Mouse (Mus musculus) olfactory bulb, adult 2 months (tissue): ENCODE measurements around the gene Tmem115. TPM values are rescaled to one million over a fixed set of nuclear protein-coding genes. Genes with fewer than 3 reads are reported as not detected.
"Not testable (repeated sequence)": the region's sequence is repeated elsewhere in the genome, so short reads cannot be mapped to it uniquely, and the experiment has no call there.

Experiments
- H3K27ac ChIP-seq: fragments of 200-500 bp; 2 replicates; pipeline ENCODE4 v1.5.1; 2012; ENCODE audit warnings: low read depth, low read length; ENCODE audit not compliant: insufficient read depth
- H3K4me1 ChIP-seq: fragments of 200-500 bp; 2 replicates; pipeline ENCODE4 v1.6.1; 2012; ENCODE audit warnings: low read length; ENCODE audit not compliant: control insufficient read depth, insufficient read depth
- H3K4me3 ChIP-seq: fragments of 200-500 bp; 2 replicates; pipeline ENCODE4 v1.5.1; 2012; ENCODE audit warnings: mild to moderate bottlenecking, low read depth, low read length, moderate library complexity; ENCODE audit not compliant: insufficient read depth
- CTCF ChIP-seq: fragments of 200-500 bp; IDR thresholded peaks from 2 replicates; pipeline ENCODE4 v1.5.1; 2012; ENCODE audit warnings: low read depth, mild to moderate bottlenecking, low read length, moderate library complexity; ENCODE audit not compliant: insufficient read depth
- POLR2A ChIP-seq: fragments of 200-500 bp; IDR thresholded peaks from 2 replicates; pipeline ENCODE4 v1.6.1; 2012; ENCODE audit warnings: mild to moderate bottlenecking, low read depth, low read length, moderate library complexity; ENCODE audit not compliant: insufficient read depth
- WGBS: fragments of 180-500 bp; shearing (Covaris S2); methylation state at CpG from one replicate; pipeline ENCODE4 v1.1.7; 2018; 5-methylcytosine and 5-hydroxymethylcytosine counted together
- polyA plus RNA-seq: library from polyadenylated mRNA; stranded (reverse); fragments of >200 nt; gene quantifications from 2 replicates; pipeline ENCODE4 v1.2.4, GENCODE M21; 2012; ENCODE audit warnings: low replicate concordance; ENCODE audit not compliant: missing spikeins, insufficient read depth, insufficient read length

The Tmem115 gene
- polyA plus RNA-seq, 1 experiment = not detected

- Histone ChIP-seq H3K4me3 (no peak overlapping the region), H3K27ac (no peak overlapping the region), H3K4me1 (peaks cover 31% of the 10 kb centered on the region)
- no peak for TF ChIP-seq CTCF
- TF ChIP-seq POLR2A = no peak
- WGBS = 98% methylated on average over 2 of the region's 2 CpGs
Observed at GRCm38 (mm10) chr9:107572327-107572662, 38.5 kb downstream of the Tmem115 start.

- not testable (repeated sequence) for H3K27ac ChIP-seq, H3K4me3 ChIP-seq
- 83% methylated on average over 6 of the region's 6 CpGs for WGBS
- H3K4me1 ChIP-seq = peaks cover 20% of the 10 kb centered on the region
Observed at GRCm38 (mm10) chr9:107573774-107574173, 40.0 kb downstream of the Tmem115 start.

GRCm38 (mm10) chr9:107575579-107576356, 42.0 kb downstream of the Tmem115 start:
- Histone ChIP-seq H3K4me3 (no peak overlapping the region), H3K27ac (no peak overlapping the region), H3K4me1 (peaks cover 17% of the 10 kb centered on the region)
- TF ChIP-seq CTCF (no peak), POLR2A (no peak)
- WGBS = 81% methylated on average over 14 of the region's 14 CpGs

DNA sequence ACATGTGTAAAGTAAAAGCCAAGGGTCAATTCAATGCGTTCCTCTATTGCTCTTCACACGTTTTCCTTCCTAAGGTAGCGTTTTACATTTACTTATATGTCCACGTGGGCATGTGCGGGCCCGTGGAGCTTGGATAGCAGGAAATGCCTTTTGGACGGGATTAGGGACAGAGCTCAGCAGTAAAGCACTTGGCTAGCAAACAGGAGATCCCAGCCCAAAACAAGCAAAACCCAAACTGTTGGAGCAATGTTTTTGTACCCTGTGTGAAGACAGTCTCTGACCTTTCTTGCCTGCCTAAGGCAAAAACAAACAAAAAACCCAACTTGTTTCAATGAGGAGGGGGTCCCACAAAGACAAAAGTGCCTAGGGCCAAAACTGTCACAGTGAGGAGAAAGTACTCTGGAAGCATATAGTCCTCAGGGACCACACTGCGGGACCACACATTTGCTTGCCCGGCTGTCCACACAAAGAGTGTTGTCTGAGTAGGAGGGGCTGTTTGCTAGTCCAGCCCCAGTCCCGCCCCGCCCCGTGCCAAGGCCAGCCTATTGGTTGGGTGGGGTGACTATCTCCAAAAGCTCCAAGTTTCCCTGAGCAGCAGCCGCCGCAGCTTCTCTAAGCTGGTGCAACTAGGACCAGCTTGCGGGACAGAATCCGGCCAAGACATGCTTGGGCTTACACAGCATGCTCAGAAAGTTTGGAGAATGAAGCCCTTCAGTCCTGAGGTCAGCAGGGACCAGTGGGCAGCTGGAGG, 42.8 kb downstream of the Tmem115 start, which contains the start of gene Hyal1:
Gene Hyal1, plus strand, starts transcription at position 571 of the 751 bp plus-strand sequence.
- H3K27ac ChIP-seq = peak within 1 kb of the TSS; percentile 7; the same call in 1 of the 2 replicates
- H3K4me1 ChIP-seq = peaks cover 13% of the 10 kb centered on the region
- H3K4me3 ChIP-seq = peak within 1 kb of the TSS; percentile 21
- 29% methylated on average over 16 of the region's 16 CpGs for WGBS
- no peak for TF ChIP-seq POLR2A
- TF ChIP-seq CTCF = no peak

GRCm38 (mm10) chr9:107577871-107578270, 44.1 kb downstream of the Tmem115 start:
- 85% methylated on average over 10 of the region's 10 CpGs for WGBS
- no peak overlapping the region for H3K4me3 ChIP-seq
- H3K27ac ChIP-seq = no peak overlapping the region
- TF ChIP-seq CTCF (no peak), POLR2A (no peak)
- peaks cover 16% of the 10 kb centered on the region for H3K4me1 ChIP-seq

DNA sequence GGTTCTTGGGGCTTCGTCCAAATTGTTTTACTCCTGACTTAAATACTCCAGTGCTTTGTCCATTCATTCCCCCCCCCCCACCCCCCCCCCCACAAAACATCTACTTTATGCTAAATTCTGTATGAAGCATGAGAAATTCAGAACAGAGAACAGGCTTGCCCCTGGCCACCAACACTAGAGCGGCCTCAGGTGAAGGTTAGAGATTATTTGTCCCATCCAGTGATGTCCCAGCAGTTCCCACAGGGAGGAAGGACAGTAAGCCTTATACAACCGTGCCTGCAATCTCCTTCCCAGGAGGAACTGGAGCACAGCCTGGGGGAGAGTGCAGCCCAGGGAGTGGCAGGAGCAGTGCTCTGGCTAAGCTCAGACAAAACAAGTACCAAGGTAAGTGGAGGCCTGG, 44.8 kb downstream of the Tmem115 start, which contains the start of gene Naa80:
Gene Naa80, plus strand, starts transcription at position 301 of the 400 bp plus-strand sequence.
- H3K4me1 ChIP-seq = peaks cover 16% of the 10 kb centered on the region
- 76% methylated on average over 3 of the region's 3 CpGs for WGBS
- no peak within 1 kb of the TSS for H3K4me3 ChIP-seq
- TF ChIP-seq CTCF = no peak
- TF ChIP-seq POLR2A = no peak
- H3K27ac ChIP-seq = no peak within 1 kb of the TSS

GRCm38 (mm10) chr9:107579023-107579900, 45.5 kb downstream of the Tmem115 start:
- WGBS = 88% methylated on average over 14 of the region's 14 CpGs
- H3K4me3 ChIP-seq = no peak overlapping the region
- TF ChIP-seq CTCF (no peak), POLR2A (no peak)
- H3K4me1 ChIP-seq = peaks cover 16% of the 10 kb centered on the region
- H3K27ac ChIP-seq = no peak overlapping the region

DNA sequence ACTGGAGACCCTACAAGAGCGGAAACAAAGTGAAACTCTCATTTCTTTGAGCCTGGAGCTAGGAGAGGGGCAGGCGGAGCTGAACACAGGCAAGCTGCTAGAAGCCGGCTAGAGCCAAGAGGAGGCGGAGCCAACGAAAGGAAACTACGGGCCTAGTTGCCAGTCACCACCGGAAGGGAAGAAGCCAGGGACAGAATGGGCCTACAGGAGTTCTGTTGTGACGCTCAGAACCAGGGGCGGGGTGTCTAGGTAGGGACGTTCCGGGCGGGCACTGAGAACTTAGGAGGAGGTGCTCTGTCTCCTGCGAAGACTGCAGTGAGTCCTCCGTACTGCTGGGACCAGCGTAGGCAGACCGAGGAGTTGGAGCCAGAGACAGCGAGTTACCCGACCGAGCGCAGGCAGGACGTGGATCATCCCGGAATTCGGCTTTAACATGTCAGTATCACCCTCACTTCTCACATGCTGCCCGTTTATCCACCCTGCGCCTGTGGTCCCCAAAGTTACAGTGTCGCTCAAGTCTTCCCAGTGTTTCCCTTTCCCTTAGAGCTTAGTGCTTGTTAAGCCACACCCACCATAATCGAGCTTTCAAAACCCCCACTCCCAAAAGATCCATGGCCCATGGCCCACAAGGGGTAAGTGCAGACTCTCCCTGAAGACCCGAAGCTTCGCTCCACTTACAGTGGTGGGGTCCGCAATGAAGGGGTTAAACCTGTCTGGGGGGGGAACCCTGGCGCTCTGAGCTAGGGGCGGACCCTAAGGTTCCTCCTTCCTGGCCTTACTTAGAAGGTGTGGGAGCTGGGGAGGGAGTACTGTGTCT, 47.0 kb downstream of the Tmem115 start, which contains the start of gene Hyal3:
Gene Hyal3, plus strand, starts transcription at position 318 of the 817 bp plus-strand sequence.
- under 1% methylated on average over 32 of the region's 32 CpGs for WGBS

More for the DNA sequence above, 47.0 kb downstream of the Tmem115 start, which contains the start of gene Hyal3:
- peaks cover 16% of the 10 kb centered on the region for H3K4me1 ChIP-seq
- H3K4me3 ChIP-seq = peak within 1 kb of the TSS; percentile 61
- peak within 1 kb of the TSS; percentile 40 for H3K27ac ChIP-seq
- peak; percentile 68; the same call in 1 of the 2 replicates for TF ChIP-seq POLR2A
- TF ChIP-seq CTCF = no peak
